Mouse (Mus musculus): ENCODE measurements around the gene Vmn2r120.
"Not testable (repeated sequence)": the region's sequence is repeated elsewhere in the genome, so short reads cannot be mapped to it uniquely, and the experiment has no call there.

Vmn2r120 gene

GRCm38 (mm10) chr17:57545405-57545804, at the start of gene Vmn2r120:
Vmn2r120 (minus strand) TSS chr17:57545505.
- DNase-seq = no peak

DNA sequence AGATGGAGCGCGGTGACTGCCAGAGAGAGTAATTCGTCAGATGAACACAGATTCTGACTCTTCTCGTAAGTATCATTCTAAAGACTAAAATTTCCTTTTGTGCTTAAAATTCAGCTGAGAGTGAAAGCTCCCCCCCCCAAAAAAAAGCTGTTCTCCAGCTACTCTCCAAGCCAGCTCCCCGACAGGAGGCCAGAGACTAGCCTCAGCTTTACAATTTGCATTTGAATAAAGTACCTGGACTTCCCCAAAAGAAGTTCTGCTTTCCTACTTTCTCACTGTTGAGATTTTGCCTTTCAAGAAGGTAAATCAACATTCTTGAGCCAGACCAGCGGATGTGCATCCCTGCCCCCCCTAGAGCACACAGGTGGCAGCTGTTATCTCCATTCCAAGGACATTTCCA, 42.0 kb upstream of the Vmn2r120 start:
- DNase-seq = not testable (repeated sequence)

- no peak for DNase-seq
Measured at GRCm38 (mm10) chr17:57574075-57574705, 28.9 kb upstream of the Vmn2r120 start.
